Mouse (Mus musculus) liver, adult 2 months (tissue): ENCODE results near the gene Rapgef3. TPM values are rescaled to one million over a fixed set of nuclear protein-coding genes. Genes with fewer than 3 reads are reported as not detected.

Source experiments
- DNase-seq: peaks from one replicate; pipeline ENCODE4 v3.0.0-alpha.2; 2011; ENCODE audit warnings: low read depth, low spot score; ENCODE audit errors: extremely low read depth
- H3K27ac ChIP-seq: fragments of 200-500 bp; replicated peaks from 2 replicates; pipeline ENCODE4 v1.5.1; 2012; ENCODE audit warnings: low read depth, mild to moderate bottlenecking, control low read depth, inconsistent platforms, low read length; ENCODE audit not compliant: insufficient read depth
- H3K27me3 ChIP-seq: fragments of 200-500 bp; 2 replicates; pipeline ENCODE4 v1.6.1; 2012; ENCODE audit warnings: mild to moderate bottlenecking, moderate library complexity, low read length, inconsistent platforms; ENCODE audit not compliant: control insufficient read depth, insufficient read depth
- H3K36me3 ChIP-seq: fragments of 200-500 bp; 2 replicates; pipeline ENCODE4 v1.6.1; 2012; ENCODE audit warnings: low read length, inconsistent platforms; ENCODE audit not compliant: control insufficient read depth, insufficient read depth
- H3K4me1 ChIP-seq: fragments of 200-500 bp; 2 replicates; pipeline ENCODE4 v1.6.1; 2011; ENCODE audit warnings: low read length; ENCODE audit not compliant: control insufficient read depth, insufficient read depth
- H3K4me3 ChIP-seq: fragments of 200-500 bp; 2 replicates; pipeline ENCODE4 v1.5.1; 2011; ENCODE audit warnings: low read depth, mild to moderate bottlenecking, control low read depth, low read length, moderate library complexity; ENCODE audit not compliant: insufficient read depth
- H3K79me2 ChIP-seq: fragments of 200-500 bp; 2 replicates; pipeline ENCODE4 v1.6.1; 2012; ENCODE audit warnings: inconsistent platforms, mild to moderate bottlenecking, low read length, moderate library complexity; ENCODE audit not compliant: control insufficient read depth, insufficient read depth
- H3K9ac ChIP-seq: fragments of 200-500 bp; 2 replicates; pipeline ENCODE4 v1.6.1; 2012; ENCODE audit warnings: low read depth, mild to moderate bottlenecking, control low read depth, inconsistent platforms, low read length
- CTCF ChIP-seq: fragments of 200-500 bp; IDR thresholded peaks from 2 replicates; pipeline ENCODE4 v1.5.1; 2011; ENCODE audit warnings: low read depth, low read length, control low read depth
- POLR2A ChIP-seq: fragments of 200-500 bp; IDR thresholded peaks from 2 replicates; pipeline ENCODE4 v1.6.1; 2011; ENCODE audit warnings: low read length, control low read depth; ENCODE audit not compliant: insufficient read depth; ENCODE audit errors: extremely low read depth
- WGBS: fragments of 180-500 bp; shearing (Covaris S2); methylation state at CpG from one replicate; pipeline ENCODE4 v1.1.7; 2018; 5-methylcytosine and 5-hydroxymethylcytosine counted together
- polyA plus RNA-seq: library from polyadenylated mRNA; depleted of rRNA; stranded (reverse); fragments of >200 nt; gene quantifications from 2 replicates; pipeline ENCODE4 v1.2.3, GENCODE M21; 2012
- total RNA-seq: library from RNA; depleted of rRNA; stranded (reverse); fragments of >200 nt; gene quantifications from 2 replicates; pipeline ENCODE4 v1.2.3, GENCODE M21; 2014

Rapgef3 gene
- total and polyA plus RNA-seq, 2 experiments = 1.8 to 4.9 TPM

DNA sequence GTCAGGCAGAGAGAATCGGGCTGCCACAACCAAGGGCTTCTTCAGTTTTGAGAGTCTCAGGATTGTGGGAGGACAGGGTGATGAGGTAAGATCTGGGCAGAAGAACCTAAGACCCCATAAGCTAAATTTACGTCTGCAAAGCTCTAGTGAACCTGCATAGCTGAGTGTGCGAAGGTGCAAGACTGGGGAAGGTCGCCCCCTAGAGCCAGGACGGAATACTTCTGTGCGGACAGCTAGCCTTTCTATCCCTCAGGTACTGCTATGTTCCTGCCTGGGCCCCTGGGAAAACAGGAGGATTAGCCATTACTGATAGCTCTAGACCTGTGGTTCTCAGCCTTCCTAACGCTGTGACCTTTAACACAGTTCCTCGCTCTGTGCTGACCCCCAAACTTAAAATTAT lies 8.7 kb upstream of the Rapgef3 start:
- Histone ChIP-seq H3K9ac (no peak overlapping the region), H3K4me1 (peaks cover 5% of the 10 kb centered on the region), H3K27ac (no peak overlapping the region), H3K36me3 (no peaks in the 10 kb centered on the region), H3K79me2 (no peaks in the 10 kb centered on the region), H3K4me3 (no peak overlapping the region), H3K27me3 (no peaks in the 10 kb centered on the region)
- no peak for TF ChIP-seq POLR2A
- peak; percentile 94 for TF ChIP-seq CTCF
- WGBS = 15% methylated on average over 8 of the region's 8 CpGs
- no peak for DNase-seq

GRCm38 (mm10) chr15:97773961-97774370 lies 6.2 kb upstream of the Rapgef3 start:
- H3K79me2 ChIP-seq = no peaks in the 10 kb centered on the region
- WGBS = 79% methylated on average over 5 of the region's 5 CpGs
- peak overlapping the region; percentile 93 for H3K27ac ChIP-seq
- no peaks in the 10 kb centered on the region for H3K27me3 ChIP-seq
- TF ChIP-seq POLR2A (no peak), CTCF (no peak)
- no peaks in the 10 kb centered on the region for H3K36me3 ChIP-seq
- H3K9ac ChIP-seq = no peak overlapping the region
- H3K4me1 ChIP-seq = peaks cover 5% of the 10 kb centered on the region
- no peak overlapping the region for H3K4me3 ChIP-seq
- no peak for DNase-seq

DNA sequence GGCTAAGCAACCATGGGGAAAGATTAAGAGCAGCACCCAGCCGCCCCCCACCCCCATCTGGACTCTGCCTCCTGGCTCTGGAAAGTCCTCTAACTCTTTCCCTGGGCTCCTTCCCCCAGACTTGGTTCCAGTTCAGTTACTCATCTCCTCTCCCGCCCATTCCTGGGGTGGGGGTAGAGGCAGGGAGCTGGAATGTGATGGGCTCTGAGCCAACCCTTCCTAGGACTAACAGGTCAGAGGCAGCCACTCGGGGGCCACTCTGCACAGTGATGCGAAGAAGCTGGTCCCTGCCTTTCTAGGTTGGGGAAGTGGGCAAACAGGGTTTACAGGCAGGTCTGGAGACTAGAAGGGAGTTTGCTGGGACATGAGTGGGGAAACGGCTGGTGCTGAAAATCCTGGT lies 5.3 kb upstream of the Rapgef3 start:
- Histone ChIP-seq H3K36me3 (no peaks in the 10 kb centered on the region), H3K4me3 (no peak overlapping the region), H3K79me2 (no peaks in the 10 kb centered on the region), H3K4me1 (peaks cover 5% of the 10 kb centered on the region; the same call in 1 of the 2 replicates), H3K9ac (no peak overlapping the region; the same call in 1 of the 2 replicates), H3K27ac (peak overlapping the region; percentile 48), H3K27me3 (no peaks in the 10 kb centered on the region)
- no peak for TF ChIP-seq CTCF
- no peak for DNase-seq
- 46% methylated on average over 5 of the region's 5 CpGs for WGBS

DNA sequence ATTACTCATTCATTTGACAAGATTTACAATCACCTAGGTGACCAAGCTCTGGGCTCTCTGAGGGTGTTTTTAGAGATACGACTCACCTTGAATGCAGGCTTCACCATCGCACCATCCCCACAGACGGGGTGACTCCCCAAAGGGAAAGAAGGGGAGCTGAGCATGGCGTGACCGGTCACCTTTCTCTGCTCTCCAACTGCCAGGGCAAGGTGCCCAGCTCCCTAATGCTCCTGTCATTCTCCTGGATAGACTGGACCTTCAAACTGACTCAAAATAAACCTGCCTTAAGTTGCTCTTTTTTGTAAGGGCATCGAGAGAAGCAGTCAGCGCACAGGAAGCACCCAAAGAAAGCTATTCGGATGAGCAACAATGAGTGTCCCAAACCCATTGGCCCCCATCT lies 2.5 kb upstream of the Rapgef3 start:
- Histone ChIP-seq H3K36me3 (no peaks in the 10 kb centered on the region), H3K4me3 (no peak overlapping the region), H3K79me2 (no peaks in the 10 kb centered on the region), H3K4me1 (peaks cover 5% of the 10 kb centered on the region; the same call in 1 of the 2 replicates), H3K27me3 (no peaks in the 10 kb centered on the region; the same call in 1 of the 2 replicates), H3K27ac (no peak overlapping the region), H3K9ac (no peak overlapping the region)
- no peak for DNase-seq
- WGBS = 88% methylated on average over 8 of the region's 8 CpGs
- no peak for TF ChIP-seq CTCF
- TF ChIP-seq POLR2A = no peak

- DNase-seq = no peak
- H3K4me3 ChIP-seq = peak overlapping the region; percentile 55
- 5% methylated on average over 18 of the region's 18 CpGs for whole genome bisulfite sequencing
- H3K4me1 ChIP-seq = no peaks in the 10 kb centered on the region; the same call in 1 of the 2 replicates
- TF ChIP-seq CTCF (peak; percentile 24), POLR2A (no peak)
- H3K27me3 ChIP-seq = no peaks in the 10 kb centered on the region; the same call in 1 of the 2 replicates
- no peaks in the 10 kb centered on the region for H3K79me2 ChIP-seq
- H3K9ac ChIP-seq = peak overlapping the region; percentile 56
- H3K27ac ChIP-seq = peak overlapping the region; percentile 54
- no peaks in the 10 kb centered on the region for H3K36me3 ChIP-seq
These were observed 420 bp upstream of the Rapgef3 start for GRCm38 (mm10) chr15:97768192-97768591.

DNA sequence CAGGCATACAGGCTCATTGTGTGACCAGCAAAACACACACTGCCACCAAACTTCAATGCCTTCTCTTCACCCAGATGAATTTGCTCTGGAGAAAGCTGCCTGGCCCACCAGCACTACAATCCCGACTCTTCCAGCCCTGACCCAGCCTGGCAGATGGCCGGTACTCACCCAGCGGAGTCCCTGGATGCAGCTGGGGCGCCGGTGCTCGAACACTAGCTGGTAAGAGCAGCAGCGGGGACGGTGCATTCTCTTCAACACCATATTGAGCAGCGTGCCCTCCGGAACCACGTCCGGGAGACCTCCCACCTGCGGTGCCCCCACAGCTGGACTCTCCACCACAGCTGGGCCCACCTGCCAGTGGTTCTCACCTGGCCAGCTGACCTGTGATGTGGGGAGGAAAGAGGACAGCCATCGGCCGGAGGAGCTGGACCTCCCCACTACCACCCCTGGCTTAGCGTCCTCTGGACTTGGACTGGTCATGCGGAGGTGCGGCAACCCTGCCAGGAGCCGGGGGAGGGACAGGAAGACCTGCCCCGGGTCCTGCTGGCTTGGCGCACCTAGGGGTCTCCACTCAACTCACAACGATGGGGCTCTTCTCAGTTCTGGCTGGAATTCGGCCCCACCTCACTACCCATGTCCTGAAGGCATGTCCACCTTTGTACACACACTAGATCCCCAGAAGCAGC lies 1.0 kb downstream of the Rapgef3 start:
- TF ChIP-seq CTCF (no peak), POLR2A (no peak)
- WGBS = 18% methylated on average over 23 of the region's 23 CpGs
- Histone ChIP-seq H3K36me3 (no peaks in the 10 kb centered on the region), H3K4me3 (peak overlapping the region; percentile 55), H3K79me2 (no peaks in the 10 kb centered on the region), H3K9ac (peak overlapping the region; percentile 44), H3K4me1 (peaks cover 2% of the 10 kb centered on the region; the same call in 1 of the 2 replicates), H3K27me3 (no peaks in the 10 kb centered on the region; the same call in 1 of the 2 replicates), H3K27ac (peak overlapping the region; percentile 33)
- DNase-seq = no peak
